ENCODE assay signal across 9 mouse cellular contexts in genomic region chr10:79959412-79959811, GRCm38 (mm10). TPM values are rescaled to one million over a fixed set of nuclear protein-coding genes. Genes with fewer than 3 reads are reported as not detected.
DNase-seq lines count a peak whose midpoint lies in the region; ATAC-seq and TF ChIP-seq lines count a peak whose summit lies in the region.
"Not testable (repeated sequence)": the region's sequence is repeated elsewhere in the genome, so short reads cannot be mapped to it uniquely, and the experiment has no call there.
"Had no signal": no experiment of that assay in that cellular context is flagged by ENCODE, and none has a peak within 500 bp of the region (broad histone marks: within the 10 kb centered on the region; RNA-seq: fewer than 3 reads in every experiment).

No protein-coding gene starts in this region.

- peaks cover 40% of the 10 kb centered on the region for H3K4me1 ChIP-seq in erythroblast, embryonic 14.5 days (ENCODE audit: control insufficient read depth)
- H3K4me1 ChIP-seq in heart, embryonic 10.5 days: peaks cover 34% of the 10 kb centered on the region
- not testable (repeated sequence) for H3K4me1 ChIP-seq in hindbrain, postnatal 0 days (ENCODE audit: insufficient read depth, low read length); midbrain, embryonic 16.5 days (ENCODE audit: control insufficient read depth, insufficient read depth, low read length)
- H3K4me1 ChIP-seq in liver, postnatal 0 days (ENCODE audit: insufficient read depth): peaks cover 15% of the 10 kb centered on the region

- peak; percentile 27 to 56 for DNase-seq in adrenal gland, postnatal 36 days
- not testable (repeated sequence) for DNase-seq in heart, embryonic 10.5 days (ENCODE audit: low spot score); hindbrain, postnatal 0 days (ENCODE audit: low spot score); layer of hippocampus, adult 2 months (ENCODE audit: low spot score in 2 of 2); liver, postnatal 0 days
- peak; percentile 71 for DNase-seq in testis, postnatal 14 days (ENCODE audit: low spot score)

- WGBS in heart, embryonic 10.5 days: 46% methylated on average over 8 of the region's 10 CpGs
- 36% methylated on average over 10 of the region's 10 CpGs for WGBS in hindbrain, postnatal 0 days
- WGBS in liver, postnatal 0 days (ENCODE audit: insufficient replicate concordance): 34% methylated on average over 10 of the region's 10 CpGs
- WGBS in midbrain, embryonic 16.5 days: 31% methylated on average over 10 of the region's 10 CpGs

- not testable (repeated sequence) for H3K27ac ChIP-seq in heart, embryonic 10.5 days; hindbrain, postnatal 0 days; layer of hippocampus, adult 2 months; midbrain, embryonic 16.5 days (ENCODE audit: low read length)
- peak overlapping the region; percentile 74 for H3K27ac ChIP-seq in liver, postnatal 0 days (ENCODE audit: low read depth)

- H3K9ac ChIP-seq in hindbrain, postnatal 0 days (replicated peaks; ENCODE audit: low read length); liver, postnatal 0 days (replicated peaks); midbrain, embryonic 16.5 days (ENCODE audit: low read depth, low read length): not testable (repeated sequence)

- H3K27me3 ChIP-seq in erythroblast, embryonic 14.5 days (ENCODE audit: control insufficient read depth); heart, embryonic 10.5 days (ENCODE audit: insufficient read depth, poor library complexity, severe bottlenecking); hindbrain, postnatal 0 days (ENCODE audit: insufficient read depth, low read length); liver, postnatal 0 days (ENCODE audit: insufficient read depth, low read length); midbrain, embryonic 16.5 days (ENCODE audit: control insufficient read depth, insufficient read depth, low read depth, low read length): not testable (repeated sequence)

- H3K4me2 ChIP-seq in hindbrain, postnatal 0 days (ENCODE audit: low read depth, low read length): peak overlapping the region; percentile 73
- peak overlapping the region; percentile 53 for H3K4me2 ChIP-seq in liver, postnatal 0 days (ENCODE audit: low read depth, low read length)
- H3K4me2 ChIP-seq in midbrain, embryonic 16.5 days (ENCODE audit: low read length): 0 out of 2 replicates have a peak overlapping the region, but pooled peaks have one; percentile 4

- peak overlapping the region; percentile 57 for H3K4me3 ChIP-seq in erythroblast, embryonic 14.5 days (replicated peaks)
- H3K4me3 ChIP-seq in heart, embryonic 10.5 days: peak overlapping the region; percentile 96
- not testable (repeated sequence) for H3K4me3 ChIP-seq in hindbrain, postnatal 0 days (ENCODE audit: low read length)
- H3K4me3 ChIP-seq in layer of hippocampus, adult 2 months: peak overlapping the region; percentile 3; the same call in 1 of the 2 replicates
- H3K4me3 ChIP-seq in liver, postnatal 0 days (ENCODE audit: low read depth, low read length): peak overlapping the region; percentile 98; the same call in 1 of the 2 replicates
- peak overlapping the region; percentile 81; the same call in 1 of the 2 replicates for H3K4me3 ChIP-seq in midbrain, embryonic 16.5 days (ENCODE audit: low read depth, low read length)

- TF ChIP-seq CTCF in hindbrain, postnatal 0 days (IDR thresholded peaks at IDR 0.05; ENCODE audit: low read depth); layer of hippocampus, adult 2 months (conservative IDR thresholded peaks at IDR 0.05); liver, postnatal 0 days (IDR thresholded peaks at IDR 0.05; ENCODE audit: low read depth): not testable (repeated sequence)

- H3K36me3 ChIP-seq in erythroblast, embryonic 14.5 days (ENCODE audit: control insufficient read depth): peaks cover 32% of the 10 kb centered on the region
- H3K36me3 ChIP-seq in heart, embryonic 10.5 days: peaks cover 32% of the 10 kb centered on the region
- H3K36me3 ChIP-seq in hindbrain, postnatal 0 days (ENCODE audit: insufficient read depth, low read length); midbrain, embryonic 16.5 days (ENCODE audit: control insufficient read depth, insufficient read depth, low read length): not testable (repeated sequence)
- peaks cover 12% of the 10 kb centered on the region for H3K36me3 ChIP-seq in liver, postnatal 0 days (replicated peaks; ENCODE audit: insufficient read depth, low read length)

- TF ChIP-seq EP300 in liver, postnatal 0 days (IDR thresholded peaks at IDR 0.05; ENCODE audit: low read depth): not testable (repeated sequence)

- ATAC-seq in hindbrain, postnatal 0 days; midbrain, embryonic 16.5 days: not testable (repeated sequence)
- ATAC-seq in liver, postnatal 0 days: peak; percentile 26

- H3K9me3 ChIP-seq in erythroblast, embryonic 14.5 days (ENCODE audit: control insufficient read depth, low read length); heart, embryonic 10.5 days; hindbrain, postnatal 0 days (ENCODE audit: low read length); liver, postnatal 0 days (ENCODE audit: low read length); midbrain, embryonic 16.5 days (replicated peaks; ENCODE audit: control insufficient read depth, low read length, poor library complexity, severe bottlenecking): not testable (repeated sequence)

RNA-seq across cellular contexts. Expression of gene Wdr18, which starts 0.5 kb away (rescaled TPM):
- 10 to 100 TPM; 37.8 to 48.9 TPM for total RNA-seq in adrenal gland, postnatal 36 days (2021)
- polyA plus RNA-seq in erythroblast, embryonic 14.5 days (2012): 4.4 and 4.9 TPM in 2 replicates
- polyA plus RNA-seq in heart, embryonic 10.5 days (2016; fragmentation: Nextera tagmentation; extraction: Ambion mirVana): 127 and 155 TPM in 2 replicates
- 74.6 and 81.6 TPM in 2 replicates for total RNA-seq in hindbrain, postnatal 0 days (2014; rRNA removed)
- polyA plus RNA-seq in hindbrain, postnatal 0 days (2015; fragmentation: Nextera tagmentation; extraction: Ambion mirVana): 109 TPM in 2 replicates
- total RNA-seq in layer of hippocampus, adult 2 months (2021): 10 to 100 TPM; 44.8 to 47.0 TPM
- polyA plus RNA-seq in liver, postnatal 0 days (2015; fragmentation: Nextera tagmentation; extraction: Ambion mirVana): 40.7 and 41.2 TPM in 2 replicates
- polyA plus RNA-seq in midbrain, embryonic 16.5 days (2015; fragmentation: Nextera tagmentation; extraction: Ambion mirVana): 79.5 and 89.4 TPM in 2 replicates

RNA-seq across cellular contexts. Expression of gene Grin3b, which starts 11.1 kb away (rescaled TPM):
- total RNA-seq in adrenal gland, postnatal 36 days (2021): not detected
- 0.01 TPM in 1 of 2 replicates, not detected in the other for polyA plus RNA-seq in erythroblast, embryonic 14.5 days (2012)
- polyA plus RNA-seq in heart, embryonic 10.5 days (2016; fragmentation: Nextera tagmentation; extraction: Ambion mirVana): 0.30 and 0.34 TPM in 2 replicates
- 0.68 and 0.97 TPM in 2 replicates for total RNA-seq in hindbrain, postnatal 0 days (2014; rRNA removed)
- polyA plus RNA-seq in hindbrain, postnatal 0 days (2015; fragmentation: Nextera tagmentation; extraction: Ambion mirVana): 0.20 and 0.51 TPM in 2 replicates
- total RNA-seq in layer of hippocampus, adult 2 months (2021): under 1 TPM in 1 of 2 experiments, not detected in 1; 0.15 TPM
- polyA plus RNA-seq in liver, postnatal 0 days (2015; fragmentation: Nextera tagmentation; extraction: Ambion mirVana): 0.05 TPM in 1 of 2 replicates, not detected in the other
- 0.20 and 0.28 TPM in 2 replicates for polyA plus RNA-seq in midbrain, embryonic 16.5 days (2015; fragmentation: Nextera tagmentation; extraction: Ambion mirVana)
- total RNA-seq: megakaryocyte-erythroid progenitor cell, adult 5-6 weeks had no signal

RNA-seq across cellular contexts. Expression of gene Tmem259, which starts 24.7 kb away (rescaled TPM):
- 100 to 1,000 TPM; 144 to 146 TPM for total RNA-seq in adrenal gland, postnatal 36 days (2021)
- polyA plus RNA-seq in erythroblast, embryonic 14.5 days (2012): 47.6 and 49.5 TPM in 2 replicates
- 12.7 and 16.4 TPM in 2 replicates for polyA plus RNA-seq in heart, embryonic 10.5 days (2016; fragmentation: Nextera tagmentation; extraction: Ambion mirVana)
- total RNA-seq in hindbrain, postnatal 0 days (2014; rRNA removed): 161 and 179 TPM in 2 replicates
- polyA plus RNA-seq in hindbrain, postnatal 0 days (2015; fragmentation: Nextera tagmentation; extraction: Ambion mirVana): 25.6 and 27.1 TPM in 2 replicates
- 100 to 1,000 TPM; 124 TPM for total RNA-seq in layer of hippocampus, adult 2 months (2021)
- 13.2 and 14.5 TPM in 2 replicates for polyA plus RNA-seq in liver, postnatal 0 days (2015; fragmentation: Nextera tagmentation; extraction: Ambion mirVana)
- polyA plus RNA-seq in midbrain, embryonic 16.5 days (2015; fragmentation: Nextera tagmentation; extraction: Ambion mirVana): 15.3 and 16.2 TPM in 2 replicates

RNA-seq across cellular contexts. Expression of gene Cnn2, which starts 29.0 kb away (rescaled TPM):
- 10 to 100 TPM; 30.2 to 42.9 TPM for total RNA-seq in adrenal gland, postnatal 36 days (2021)
- 0.59 and 0.74 TPM in 2 replicates for polyA plus RNA-seq in erythroblast, embryonic 14.5 days (2012)
- polyA plus RNA-seq in heart, embryonic 10.5 days (2016; fragmentation: Nextera tagmentation; extraction: Ambion mirVana): 408 and 456 TPM in 2 replicates
- 17.2 and 17.9 TPM in 2 replicates for total RNA-seq in hindbrain, postnatal 0 days (2014; rRNA removed)
- 15.0 and 16.4 TPM in 2 replicates for polyA plus RNA-seq in hindbrain, postnatal 0 days (2015; fragmentation: Nextera tagmentation; extraction: Ambion mirVana)
- total RNA-seq in layer of hippocampus, adult 2 months (2021): 1 to 10 TPM; 5.4 to 5.6 TPM
- 40.7 and 42.8 TPM in 2 replicates for polyA plus RNA-seq in liver, postnatal 0 days (2015; fragmentation: Nextera tagmentation; extraction: Ambion mirVana)
- polyA plus RNA-seq in midbrain, embryonic 16.5 days (2015; fragmentation: Nextera tagmentation; extraction: Ambion mirVana): 25.7 and 26.2 TPM in 2 replicates

RNA-seq across cellular contexts. Expression of gene Arid3a, which starts 32.6 kb away (rescaled TPM):
- total RNA-seq in adrenal gland, postnatal 36 days (2021): 1 to 10 TPM; 3.0 to 4.1 TPM
- 1.0 and 1.4 TPM in 2 replicates for polyA plus RNA-seq in erythroblast, embryonic 14.5 days (2012)
- polyA plus RNA-seq in heart, embryonic 10.5 days (2016; fragmentation: Nextera tagmentation; extraction: Ambion mirVana): 12.5 and 16.4 TPM in 2 replicates
- 9.7 and 10.1 TPM in 2 replicates for total RNA-seq in hindbrain, postnatal 0 days (2014; rRNA removed)
- 2.5 and 2.6 TPM in 2 replicates for polyA plus RNA-seq in hindbrain, postnatal 0 days (2015; fragmentation: Nextera tagmentation; extraction: Ambion mirVana)
- 1 to 10 TPM; 7.5 to 8.5 TPM for total RNA-seq in layer of hippocampus, adult 2 months (2021)
- polyA plus RNA-seq in liver, postnatal 0 days (2015; fragmentation: Nextera tagmentation; extraction: Ambion mirVana): 4.5 and 5.5 TPM in 2 replicates
- polyA plus RNA-seq in midbrain, embryonic 16.5 days (2015; fragmentation: Nextera tagmentation; extraction: Ambion mirVana): 1.7 and 2.2 TPM in 2 replicates

Comparison
In these comparisons a context has a peak if more than half of its experiments do, and no peak if none do; other contexts are left out.
1. H3K4me2 ChIP-seq: peak in every context shown above with its lines; median percentile 73 in hindbrain, postnatal 0 days; 53 in liver, postnatal 0 days; 4 in midbrain, embryonic 16.5 days.